Mouse (Mus musculus): ENCODE results near the gene Dot1l.

DNA sequence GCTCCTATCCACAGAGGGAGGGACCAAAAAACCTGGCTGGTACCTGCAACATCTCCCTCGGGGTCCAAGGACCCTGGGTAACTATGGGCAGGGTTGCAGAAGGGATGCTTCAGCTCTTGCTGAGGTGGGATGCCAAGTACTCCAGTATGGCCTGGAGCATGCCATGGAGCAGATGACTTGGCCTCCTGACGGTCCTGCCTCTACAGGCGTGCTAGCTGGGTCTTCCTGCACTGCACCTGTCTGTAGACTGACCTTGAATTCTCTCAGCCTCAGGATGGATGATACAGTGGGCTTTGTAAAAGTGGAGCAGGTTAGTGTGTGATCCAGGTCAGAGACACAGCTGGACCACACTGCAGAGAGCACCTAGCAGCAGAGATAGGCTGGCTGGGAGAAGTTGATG lies 49.5 kb upstream of the Dot1l start:
- TF ChIP-seq CTCF (IDR thresholded peaks at IDR 0.05; ENCODE audit: borderline replicate concordance, insufficient read depth, low read length): no peak
- TF ChIP-seq POLR2A (IDR thresholded peaks at IDR 0.05; ENCODE audit: low read depth, low read length): no peak; the same call in 1 of the 2 replicates

Measured in embryonic fibroblast, embryonic 13.5 days (primary cell).